Mouse (Mus musculus) midbrain, postnatal 0 days (tissue): Measurements from ENCODE around the gene Nrxn3. TPM values are rescaled to one million over a fixed set of nuclear protein-coding genes. Genes with fewer than 3 reads are reported as not detected.

ENCODE experiments used
- ATAC-seq: fragments of 200-750 bp; cut with Nextera tagmentation; 2 replicates; pipeline ENCODE4 v1.8.0; 2017; ENCODE audit warnings: moderate number of reproducible peaks, mild to moderate bottlenecking, moderate TSS enrichment, moderate library complexity; ENCODE audit not compliant: low FRiP score
- DNase-seq: peaks from one replicate; pipeline ENCODE4 v3.0.0-alpha.2; 2015; ENCODE audit warnings: low spot score
- H3K27ac ChIP-seq: fragments of 300-500 bp; sonication (generic); 2 replicates; pipeline ENCODE4 v1.5.1; 2014; ENCODE audit warnings: low read depth, mild to moderate bottlenecking, low read length, mixed read lengths
- H3K27me3 ChIP-seq: fragments of 300-500 bp; sonication (generic); 2 replicates; pipeline ENCODE4 v1.6.1; 2014; ENCODE audit warnings: low read length, control low read depth, mixed read lengths; ENCODE audit not compliant: insufficient read depth
- H3K36me3 ChIP-seq: fragments of 300-500 bp; sonication (generic); 2 replicates; pipeline ENCODE4 v1.6.1; 2014; ENCODE audit warnings: low read length, control low read depth, mixed read lengths; ENCODE audit not compliant: insufficient read depth
- H3K4me1 ChIP-seq: fragments of 300-500 bp; sonication (generic); 2 replicates; pipeline ENCODE4 v1.6.1; 2014; ENCODE audit warnings: mild to moderate bottlenecking, control low read depth, antibody characterized with exemption, low read length, mixed read lengths; ENCODE audit not compliant: insufficient read depth
- H3K4me2 ChIP-seq: fragments of 300-500 bp; sonication (generic); 2 replicates; pipeline ENCODE4 v1.6.1; 2014; ENCODE audit warnings: low read depth, mild to moderate bottlenecking, low read length, mixed read lengths; ENCODE audit not compliant: poor library complexity, severe bottlenecking
- H3K4me3 ChIP-seq: fragments of 300-500 bp; sonication (generic); 2 replicates; pipeline ENCODE4 v1.5.1; 2014; ENCODE audit warnings: low read depth, mild to moderate bottlenecking, low read length, moderate library complexity
- H3K9ac ChIP-seq: fragments of 300-500 bp; sonication (generic); replicated peaks from 2 replicates; pipeline ENCODE4 v1.6.1; 2014; ENCODE audit warnings: mild to moderate bottlenecking, low read length, moderate library complexity, mixed read lengths; ENCODE audit not compliant: poor library complexity, severe bottlenecking
- H3K9me3 ChIP-seq: fragments of 300-500 bp; sonication (generic); 2 replicates; pipeline ENCODE4 v1.6.1; 2016; ENCODE audit warnings: low read length, control low read depth
- CTCF ChIP-seq: IDR thresholded peaks from 2 replicates; pipeline ENCODE4 v1.5.1; 2016; ENCODE audit warnings: antibody characterized with exemption, mild to moderate bottlenecking
- WGBS: fragments of 180-500 bp; shearing (Covaris S2); extraction: QIAGEN DNeasy Blood & Tissue Kit; methylation state at CpG from one replicate; pipeline ENCODE4 v1.1.7; 2014; 5-methylcytosine and 5-hydroxymethylcytosine counted together
- polyA plus RNA-seq: library from polyadenylated mRNA; unstranded; fragments of >200 nt; fragmentation: Nextera tagmentation; extraction: Ambion mirVana; gene quantifications from 2 replicates; pipeline ENCODE4 v1.2.1, GENCODE M21; 2015
- total RNA-seq: library from RNA; depleted of rRNA; stranded (reverse); fragments of >200 nt; gene quantifications from 2 replicates; pipeline ENCODE4 v1.2.3, GENCODE M21; 2014

Gene Nrxn3
- total and polyA plus RNA-seq, 2 experiments from 2014 or later = 80.8 to 88.2 TPM

DNA sequence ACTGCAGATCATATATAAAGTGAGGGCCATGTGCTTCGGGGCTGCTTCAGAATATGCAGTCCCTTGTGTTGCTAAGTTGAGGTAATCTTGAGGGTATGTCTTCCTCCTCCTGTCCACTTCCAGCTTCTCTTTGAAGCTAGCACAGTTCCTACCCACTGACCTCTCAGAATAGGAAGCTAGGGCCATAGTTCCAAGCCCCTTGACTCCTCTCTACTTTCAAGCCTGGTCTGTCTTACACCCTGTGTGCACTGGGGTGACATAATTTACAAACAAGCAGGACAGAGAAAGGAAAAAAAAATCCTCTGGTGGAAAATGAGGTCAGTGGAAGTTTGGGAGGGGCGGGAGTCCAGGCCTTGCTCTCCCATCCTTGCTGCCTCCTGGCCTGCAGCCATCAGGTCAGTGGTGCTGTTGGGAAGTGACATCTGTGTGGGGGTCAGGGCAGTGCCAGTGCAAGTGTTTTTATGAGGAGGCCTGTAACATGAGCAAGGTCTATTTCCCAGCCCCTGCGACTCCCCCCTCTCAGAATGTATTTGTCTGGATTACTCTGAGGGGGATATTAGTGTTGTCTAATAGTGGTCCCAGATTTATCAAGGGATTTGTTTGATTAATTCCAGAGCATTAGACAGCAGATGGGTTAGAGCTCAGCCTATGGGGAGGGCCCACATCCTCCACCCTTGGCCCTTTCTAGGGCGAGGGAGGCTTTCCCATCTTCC lies 96.1 kb downstream of the Nrxn3 start:
- no peaks in the 10 kb centered on the region for H3K27me3 ChIP-seq
- H3K4me2 ChIP-seq = no peak overlapping the region
- ATAC-seq = no peak
- no peaks in the 10 kb centered on the region for H3K9me3 ChIP-seq
- no peaks in the 10 kb centered on the region for H3K36me3 ChIP-seq
- 60% methylated on average over 4 of the region's 4 CpGs for WGBS
- H3K4me1 ChIP-seq = peaks cover 6% of the 10 kb centered on the region; the same call in 1 of the 2 replicates
- TF ChIP-seq CTCF = no peak
- H3K9ac ChIP-seq = no peak overlapping the region
- no peak for DNase-seq
- no peak overlapping the region for H3K4me3 ChIP-seq
- H3K27ac ChIP-seq = no peak overlapping the region

DNA sequence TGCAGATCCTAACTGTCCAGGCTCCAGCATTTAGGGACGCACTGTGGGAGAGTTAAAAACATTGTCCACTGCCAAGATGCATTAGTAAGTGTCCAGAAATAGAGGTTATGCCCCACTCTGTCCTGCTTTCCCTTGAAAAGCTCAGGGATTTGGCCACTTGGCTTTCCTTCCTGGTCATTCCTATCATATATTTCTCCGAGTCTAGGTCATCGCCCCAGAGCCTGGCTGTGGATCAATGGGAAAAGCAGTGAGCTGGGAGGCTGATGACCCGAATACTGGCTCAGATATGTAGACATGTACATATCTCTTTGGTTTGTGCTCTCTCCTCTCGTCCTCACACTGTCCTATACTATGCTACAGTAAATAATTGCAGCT lies 96.6 kb downstream of the Nrxn3 start:
- Histone ChIP-seq H3K27ac (no peak overlapping the region), H3K9ac (no peak overlapping the region), H3K36me3 (no peaks in the 10 kb centered on the region), H3K9me3 (no peaks in the 10 kb centered on the region), H3K4me3 (no peak overlapping the region), H3K4me2 (no peak overlapping the region), H3K27me3 (no peaks in the 10 kb centered on the region), H3K4me1 (peaks cover 6% of the 10 kb centered on the region; the same call in 1 of the 2 replicates)
- DNase-seq = no peak
- ATAC-seq = no peak
- 76% methylated on average over 5 of the region's 5 CpGs for WGBS
- TF ChIP-seq CTCF = no peak

DNA sequence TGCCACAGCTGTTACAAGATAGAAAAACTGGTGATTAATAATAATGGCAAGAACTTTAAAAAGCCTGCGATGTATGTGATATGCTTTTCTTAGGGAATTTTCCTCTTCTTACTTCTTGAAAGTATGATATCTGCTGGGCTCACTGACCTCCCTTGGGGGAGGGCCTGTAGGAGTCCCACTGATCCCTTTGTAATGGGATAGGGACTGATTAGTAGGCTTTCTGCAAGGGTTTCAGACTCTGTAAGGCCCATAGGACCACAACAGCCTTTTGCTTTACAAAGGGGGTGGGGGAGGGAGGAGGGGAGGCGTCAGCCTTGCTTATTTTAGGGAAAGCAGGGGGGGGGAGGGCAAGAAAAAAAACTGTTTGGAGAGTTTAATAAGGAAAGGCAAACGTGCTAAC lies 97.5 kb downstream of the Nrxn3 start:
- Histone ChIP-seq H3K4me3 (no peak overlapping the region), H3K9ac (no peak overlapping the region), H3K27me3 (no peaks in the 10 kb centered on the region), H3K4me1 (peaks cover 6% of the 10 kb centered on the region; the same call in 1 of the 2 replicates), H3K27ac (no peak overlapping the region), H3K4me2 (no peak overlapping the region), H3K36me3 (no peaks in the 10 kb centered on the region), H3K9me3 (no peaks in the 10 kb centered on the region)
- DNase-seq = no peak
- no peak for TF ChIP-seq CTCF
- 16% methylated on average over 3 of the region's 3 CpGs for WGBS
- ATAC-seq = no peak

DNA sequence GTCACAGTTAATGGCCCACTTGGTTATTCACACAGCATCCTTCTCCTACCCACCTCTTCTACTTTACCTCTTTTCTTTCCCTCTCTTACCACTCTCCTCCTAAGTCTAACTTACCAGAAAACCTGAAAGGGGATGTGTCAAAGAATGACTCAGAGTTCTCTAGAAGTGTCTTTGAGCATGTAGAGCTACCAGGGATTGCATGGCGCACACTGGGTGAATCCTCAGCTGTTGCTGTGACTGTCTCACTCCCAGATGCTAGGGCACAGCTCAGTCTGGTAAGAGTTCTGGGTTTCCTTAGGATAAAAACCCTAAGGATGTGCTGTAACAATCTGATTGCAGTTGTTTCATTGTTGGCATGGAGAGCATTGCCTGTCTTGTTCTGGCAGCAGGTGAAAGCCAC lies 108.2 kb downstream of the Nrxn3 start:
- no peaks in the 10 kb centered on the region for H3K36me3 ChIP-seq
- no peaks in the 10 kb centered on the region for H3K9me3 ChIP-seq

DNA sequence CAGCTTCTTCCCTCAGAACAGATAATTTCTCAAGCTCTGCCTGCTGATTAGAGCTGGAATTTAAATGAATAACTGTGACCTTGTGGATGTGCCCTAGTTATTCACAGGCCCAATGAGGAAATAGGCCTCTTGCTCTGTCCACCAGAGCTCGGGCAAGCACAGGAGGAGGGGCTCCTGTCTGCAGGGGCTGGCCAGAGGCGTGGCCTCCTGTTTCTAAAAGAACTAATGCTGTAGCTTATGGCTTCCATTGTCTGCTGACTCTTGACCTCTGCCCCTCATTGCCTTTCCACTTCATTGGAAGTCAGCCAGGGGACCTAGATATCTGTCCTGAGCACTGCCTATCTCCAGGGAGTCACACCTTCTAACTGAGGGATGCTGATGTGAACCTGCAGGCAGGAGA lies 113.1 kb downstream of the Nrxn3 start:
- no peak overlapping the region for H3K9ac ChIP-seq
- no peaks in the 10 kb centered on the region for H3K9me3 ChIP-seq
- no peak overlapping the region for H3K4me3 ChIP-seq
- no peaks in the 10 kb centered on the region for H3K27me3 ChIP-seq
- H3K36me3 ChIP-seq = no peaks in the 10 kb centered on the region
- ATAC-seq (no peak), DNase-seq (no peak)
- no peak for TF ChIP-seq CTCF
- no peaks in the 10 kb centered on the region for H3K4me1 ChIP-seq
- WGBS = 26% methylated on average over 2 of the region's 2 CpGs
- H3K27ac ChIP-seq = no peak overlapping the region
- H3K4me2 ChIP-seq = no peak overlapping the region

More for the DNA sequence above, 108.2 kb downstream of the Nrxn3 start:
- 96% methylated on average over 1 of the region's 1 CpGs for WGBS
- no peak for DNase-seq
- Histone ChIP-seq H3K27me3 (no peaks in the 10 kb centered on the region), H3K4me3 (no peak overlapping the region), H3K4me1 (no peaks in the 10 kb centered on the region), H3K4me2 (no peak overlapping the region), H3K27ac (no peak overlapping the region), H3K9ac (no peak overlapping the region)
- TF ChIP-seq CTCF = no peak
- ATAC-seq = no peak

DNA sequence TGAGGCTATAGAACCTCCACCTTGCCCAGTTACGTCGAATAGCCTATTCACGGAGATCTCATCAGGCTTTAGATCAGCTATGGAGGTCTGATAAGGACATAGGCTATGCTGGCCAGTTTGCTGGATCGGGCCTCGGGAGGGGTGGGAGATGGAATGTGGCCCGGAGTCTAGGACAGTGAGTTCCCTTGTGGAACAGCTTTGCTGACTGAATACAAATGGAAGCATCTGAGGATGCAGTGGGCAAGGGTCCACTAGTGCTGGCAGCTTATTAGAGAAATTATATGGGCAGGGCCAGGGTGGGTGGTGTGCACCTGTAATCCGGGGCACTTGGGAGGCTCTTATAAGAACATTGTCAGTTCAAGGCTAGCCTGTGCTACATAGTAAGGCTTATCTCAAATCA lies 117.0 kb downstream of the Nrxn3 start:
- Histone ChIP-seq H3K4me1 (no peaks in the 10 kb centered on the region), H3K27me3 (no peaks in the 10 kb centered on the region), H3K4me2 (no peak overlapping the region), H3K36me3 (no peaks in the 10 kb centered on the region), H3K9me3 (no peaks in the 10 kb centered on the region), H3K4me3 (no peak overlapping the region), H3K9ac (no peak overlapping the region), H3K27ac (no peak overlapping the region)
- 90% methylated on average over 7 of the region's 7 CpGs for WGBS
- DNase-seq (no peak), ATAC-seq (no peak)
- no peak for TF ChIP-seq CTCF
